Mouse (Mus musculus): ENCODE data around the gene Poldip3. TPM values are rescaled to one million over a fixed set of nuclear protein-coding genes. Genes with fewer than 3 reads are reported as not detected.

Poldip3 gene
- polyA plus RNA-seq, 1 experiment from 2014 or later = 74.2 TPM

DNA sequence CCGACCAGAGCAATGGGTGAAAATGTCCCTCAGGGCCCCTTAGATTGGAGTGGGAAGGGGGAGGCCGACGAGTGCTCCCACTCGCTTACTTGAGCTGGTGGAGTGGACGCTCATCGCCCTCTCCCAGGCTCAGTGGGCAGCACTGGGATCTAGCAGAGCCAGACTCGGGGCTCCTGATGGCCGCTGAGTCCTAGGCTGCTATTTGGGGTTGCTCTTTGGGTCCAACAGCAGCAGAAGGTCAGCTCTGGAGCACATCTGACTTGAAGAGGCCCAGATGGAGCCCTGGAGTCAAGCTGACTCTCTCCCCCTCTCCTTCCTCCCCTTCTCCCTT lies 48.9 kb downstream of the Poldip3 start:
- H3K27me3 ChIP-seq (replicated peaks) = peaks cover 12% of the 10 kb centered on the region; the same call in 1 of the 2 replicates
- H3K4me2 ChIP-seq = peak overlapping the region; percentile 78
- H3K9me3 ChIP-seq = no peaks in the 10 kb centered on the region
- H3K4me1 ChIP-seq = peaks cover 33% of the 10 kb centered on the region
- peak overlapping the region; percentile 60 for H3K4me3 ChIP-seq
- peak overlapping the region; percentile 88 for H3K9ac ChIP-seq
- WGBS = 0% methylated on average over 8 of the region's 8 CpGs
- peak overlapping the region; percentile 71 for H3K27ac ChIP-seq (replicated peaks)
- no peaks in the 10 kb centered on the region for H3K36me3 ChIP-seq
- no peak for ATAC-seq (ENCODE audit: extremely low read depth, insufficient number of reproducible peaks, low FRiP score, low TSS enrichment)

DNA sequence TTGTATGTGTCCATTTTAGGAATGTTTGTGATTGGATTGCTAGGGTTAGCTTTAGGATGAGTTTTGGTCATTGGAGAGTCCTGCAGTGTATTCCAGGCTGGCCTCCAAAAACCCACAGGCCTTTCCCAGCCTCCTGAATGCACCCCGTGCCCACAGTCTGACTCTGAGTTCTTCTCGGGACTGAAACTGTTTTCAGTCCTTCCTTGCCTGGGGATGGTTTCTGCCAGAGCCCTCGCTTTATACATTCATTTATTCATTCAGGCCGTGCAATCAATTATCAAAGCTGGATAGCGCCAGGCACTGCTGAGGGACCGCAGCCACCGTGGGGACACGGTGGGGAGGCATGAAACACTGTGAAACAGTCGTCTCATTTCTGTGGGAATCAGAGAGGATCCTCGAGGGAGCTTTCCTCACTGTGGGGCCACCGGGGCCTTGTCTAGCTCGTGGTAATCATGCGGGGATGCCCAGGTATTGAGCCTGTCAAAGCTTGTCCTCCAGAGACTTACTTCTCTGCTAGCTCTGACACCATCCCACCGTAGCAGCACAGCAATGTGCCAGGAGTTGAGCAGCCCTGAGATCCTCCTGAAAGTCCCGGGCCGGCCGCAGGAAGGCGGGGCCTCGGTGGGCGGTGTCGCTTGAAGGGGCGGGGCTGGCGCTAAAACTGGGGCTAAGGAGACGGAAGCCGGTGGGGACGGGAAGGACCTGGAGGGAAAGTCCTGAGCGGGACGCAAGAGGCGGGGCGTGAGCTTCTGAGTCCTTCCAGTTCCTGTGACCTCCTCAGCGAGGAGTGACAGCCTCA lies 49.5 kb downstream of the Poldip3 start:
- Histone ChIP-seq H3K27ac (replicated peaks) (peak overlapping the region; percentile 71), H3K27me3 (replicated peaks) (peaks cover 12% of the 10 kb centered on the region; the same call in 1 of the 2 replicates), H3K9me3 (no peaks in the 10 kb centered on the region), H3K36me3 (no peaks in the 10 kb centered on the region), H3K4me3 (peak overlapping the region; percentile 60), H3K4me2 (peak overlapping the region; percentile 78), H3K9ac (peak overlapping the region; percentile 88), H3K4me1 (peaks cover 33% of the 10 kb centered on the region)
- ATAC-seq (ENCODE audit: extremely low read depth, insufficient number of reproducible peaks, low FRiP score, low TSS enrichment) = peak; percentile 78
- WGBS = 4% methylated on average over 31 of the region's 31 CpGs

DNA sequence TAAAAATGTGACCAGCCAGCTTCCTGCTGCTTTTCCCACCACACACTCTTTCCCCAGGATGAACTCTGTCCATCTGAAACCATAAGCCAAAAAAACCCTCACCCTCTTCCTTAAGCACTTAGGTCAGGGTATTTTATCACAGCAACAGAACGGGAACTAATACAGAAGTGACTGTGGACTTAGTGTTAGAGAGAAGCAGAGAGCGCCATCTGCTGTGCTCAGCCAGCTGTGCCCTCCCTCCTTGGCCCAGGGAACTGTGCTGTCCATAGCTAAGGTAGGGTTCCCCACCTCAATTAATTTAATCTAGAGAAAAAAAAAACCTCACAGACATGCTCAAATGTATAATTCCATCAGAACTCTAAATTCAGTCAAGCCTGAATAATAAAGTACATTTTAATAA lies 53.2 kb downstream of the Poldip3 start:
- Histone ChIP-seq H3K4me2 (no peak overlapping the region), H3K4me1 (peaks cover 24% of the 10 kb centered on the region), H3K36me3 (no peaks in the 10 kb centered on the region), H3K9me3 (no peaks in the 10 kb centered on the region), H3K9ac (no peak overlapping the region), H3K27ac (replicated peaks) (no peak overlapping the region), H3K4me3 (no peak overlapping the region), H3K27me3 (replicated peaks) (peaks cover 12% of the 10 kb centered on the region; the same call in 1 of the 2 replicates)
- WGBS = 22% methylated on average over 2 of the region's 2 CpGs
- ATAC-seq (ENCODE audit: extremely low read depth, insufficient number of reproducible peaks, low FRiP score, low TSS enrichment) = no peak

DNA sequence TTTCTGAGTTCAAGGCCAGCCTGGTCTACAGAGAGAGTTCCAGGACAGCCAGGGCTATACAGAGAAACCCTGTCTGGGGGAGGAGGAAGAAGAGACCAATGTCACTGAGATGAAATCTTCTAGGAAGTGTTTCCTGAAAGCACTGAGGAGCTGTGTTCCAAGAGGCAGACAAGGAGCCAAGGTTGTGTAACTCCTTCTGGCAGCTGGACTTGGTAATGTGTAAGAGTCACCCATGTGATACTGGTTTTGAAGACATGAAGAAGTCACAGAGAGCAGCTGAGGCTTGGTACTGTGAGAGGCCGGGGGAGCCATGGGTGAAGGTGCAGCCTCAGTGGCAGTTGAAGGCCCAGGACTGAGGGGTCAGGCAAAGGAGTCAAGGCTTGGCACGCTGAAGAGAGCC lies 55.5 kb downstream of the Poldip3 start:
- H3K9ac ChIP-seq = no peak overlapping the region

DNA sequence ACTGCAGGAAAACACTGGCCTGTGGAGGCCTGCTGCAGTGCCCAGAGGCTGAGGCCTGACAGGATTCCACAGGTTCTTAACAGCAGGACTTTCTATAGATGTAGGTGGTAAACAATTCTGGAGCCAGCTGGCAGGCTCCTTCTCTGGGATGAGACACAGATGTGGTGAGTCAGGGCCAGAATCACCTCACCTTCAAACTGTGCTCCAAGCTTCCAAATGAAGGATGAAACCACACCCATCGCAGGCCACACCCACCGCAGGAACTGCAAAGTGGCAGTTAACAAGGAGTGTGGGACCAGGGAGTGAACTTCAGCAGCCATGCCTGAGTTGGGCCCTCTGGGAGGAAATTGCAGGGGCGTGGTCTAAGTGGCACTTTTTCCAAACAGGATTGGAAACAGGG lies 58.3 kb downstream of the Poldip3 start:
- no peak for ATAC-seq (ENCODE audit: extremely low read depth, insufficient number of reproducible peaks, low FRiP score, low TSS enrichment)
- H3K4me3 ChIP-seq = no peak overlapping the region
- 37% methylated on average over 3 of the region's 3 CpGs for WGBS
- H3K27me3 ChIP-seq (replicated peaks) = peaks cover 38% of the 10 kb centered on the region
- no peak overlapping the region for H3K27ac ChIP-seq (replicated peaks)
- H3K9me3 ChIP-seq = no peaks in the 10 kb centered on the region
- H3K4me2 ChIP-seq = no peak overlapping the region
- no peak overlapping the region for H3K9ac ChIP-seq
- H3K4me1 ChIP-seq = peaks cover 20% of the 10 kb centered on the region
- H3K36me3 ChIP-seq = no peaks in the 10 kb centered on the region

More for the DNA sequence above, 55.5 kb downstream of the Poldip3 start:
- Histone ChIP-seq H3K27me3 (replicated peaks) (peaks cover 27% of the 10 kb centered on the region), H3K27ac (replicated peaks) (no peak overlapping the region), H3K36me3 (no peaks in the 10 kb centered on the region), H3K4me1 (peaks cover 20% of the 10 kb centered on the region), H3K4me2 (no peak overlapping the region), H3K4me3 (no peak overlapping the region), H3K9me3 (no peaks in the 10 kb centered on the region)
- no peak for ATAC-seq (ENCODE audit: extremely low read depth, insufficient number of reproducible peaks, low FRiP score, low TSS enrichment)
- 67% methylated on average over 2 of the region's 2 CpGs for WGBS

DNA sequence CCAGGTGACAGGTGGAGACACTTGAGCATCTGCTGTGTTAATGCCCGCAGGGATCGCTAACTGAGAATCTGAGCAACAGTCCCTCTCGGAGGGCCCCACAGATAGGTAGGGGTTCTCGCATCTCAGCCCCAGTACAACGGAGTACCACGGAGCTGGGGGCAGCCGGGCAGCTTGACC lies 59.9 kb downstream of the Poldip3 start, which contains the start of gene Serhl:
TSS of gene Serhl (plus strand) at position 78 of the 177 bp plus-strand sequence.
- Histone ChIP-seq H3K4me2 (peak within 1 kb of the TSS; percentile 37), H3K4me3 (no peak within 1 kb of the TSS; the same call in 1 of the 2 replicates), H3K27ac (replicated peaks) (no peak within 1 kb of the TSS), H3K36me3 (no peaks in the 10 kb centered on the region), H3K27me3 (replicated peaks) (peaks cover 38% of the 10 kb centered on the region), H3K9ac (0 out of 2 replicates have a peak within 1 kb of the TSS, but pooled peaks have one; percentile 47), H3K9me3 (no peaks in the 10 kb centered on the region), H3K4me1 (peaks cover 23% of the 10 kb centered on the region)
- 17% methylated on average over 7 of the region's 7 CpGs for WGBS
- no peak for ATAC-seq (ENCODE audit: extremely low read depth, insufficient number of reproducible peaks, low FRiP score, low TSS enrichment)

DNA sequence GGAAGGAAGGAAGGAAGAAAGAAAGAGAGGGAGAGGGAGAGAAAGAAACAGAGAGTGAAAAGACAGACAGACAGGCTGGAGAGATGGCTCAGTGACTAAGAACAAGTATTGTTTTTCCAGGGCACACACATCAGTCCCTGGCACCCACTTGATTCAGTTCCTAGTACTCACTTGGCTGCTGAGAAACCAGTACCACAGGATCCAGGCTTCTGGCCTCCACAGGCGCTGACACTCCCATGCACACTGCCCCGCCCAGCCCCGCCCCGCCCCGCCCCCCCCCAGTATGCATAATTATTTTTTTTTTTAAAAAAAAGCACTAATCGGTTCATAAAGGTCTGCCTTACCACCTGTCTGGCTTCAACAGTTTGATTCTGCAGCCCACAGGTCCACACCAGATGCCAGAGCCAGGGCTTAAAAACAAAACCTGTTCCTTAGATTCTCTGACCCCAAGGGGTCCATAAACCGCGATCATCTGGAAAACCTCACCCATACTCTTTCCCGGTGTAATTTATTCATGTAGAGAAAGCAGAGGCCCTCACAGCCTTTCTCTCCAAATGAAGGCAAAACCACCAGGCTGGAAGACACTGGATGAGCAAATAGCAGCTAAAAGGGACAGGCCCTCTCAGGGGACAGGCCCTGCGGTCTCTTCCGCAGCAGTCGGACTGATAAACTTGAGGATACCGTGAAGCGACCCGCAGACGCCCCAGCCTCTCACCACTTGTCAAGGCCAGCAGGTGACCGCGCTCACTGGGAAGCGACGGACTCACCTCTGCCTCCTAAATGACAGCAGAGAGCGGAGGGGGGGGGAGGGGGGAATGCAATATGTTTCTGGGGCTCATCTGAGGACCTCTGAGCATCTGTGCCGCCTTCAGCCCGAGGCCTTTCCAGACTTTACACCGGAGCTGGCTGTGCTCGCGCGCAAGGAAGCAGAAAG lies 60.4 kb downstream of the Poldip3 start:
- H3K27me3 ChIP-seq (replicated peaks) = peaks cover 38% of the 10 kb centered on the region
- H3K4me1 ChIP-seq = peaks cover 23% of the 10 kb centered on the region
- H3K27ac ChIP-seq (replicated peaks) = no peak overlapping the region
- no peaks in the 10 kb centered on the region for H3K9me3 ChIP-seq
- no peak overlapping the region; the same call in 1 of the 2 replicates for H3K4me3 ChIP-seq
- H3K9ac ChIP-seq = 0 out of 2 replicates have a peak overlapping the region, but pooled peaks have one; percentile 47
- ATAC-seq (ENCODE audit: extremely low read depth, insufficient number of reproducible peaks, low FRiP score, low TSS enrichment) = no peak
- peak overlapping the region; percentile 37 for H3K4me2 ChIP-seq
- H3K36me3 ChIP-seq = no peaks in the 10 kb centered on the region
- 7% methylated on average over 27 of the region's 27 CpGs for WGBS

DNA sequence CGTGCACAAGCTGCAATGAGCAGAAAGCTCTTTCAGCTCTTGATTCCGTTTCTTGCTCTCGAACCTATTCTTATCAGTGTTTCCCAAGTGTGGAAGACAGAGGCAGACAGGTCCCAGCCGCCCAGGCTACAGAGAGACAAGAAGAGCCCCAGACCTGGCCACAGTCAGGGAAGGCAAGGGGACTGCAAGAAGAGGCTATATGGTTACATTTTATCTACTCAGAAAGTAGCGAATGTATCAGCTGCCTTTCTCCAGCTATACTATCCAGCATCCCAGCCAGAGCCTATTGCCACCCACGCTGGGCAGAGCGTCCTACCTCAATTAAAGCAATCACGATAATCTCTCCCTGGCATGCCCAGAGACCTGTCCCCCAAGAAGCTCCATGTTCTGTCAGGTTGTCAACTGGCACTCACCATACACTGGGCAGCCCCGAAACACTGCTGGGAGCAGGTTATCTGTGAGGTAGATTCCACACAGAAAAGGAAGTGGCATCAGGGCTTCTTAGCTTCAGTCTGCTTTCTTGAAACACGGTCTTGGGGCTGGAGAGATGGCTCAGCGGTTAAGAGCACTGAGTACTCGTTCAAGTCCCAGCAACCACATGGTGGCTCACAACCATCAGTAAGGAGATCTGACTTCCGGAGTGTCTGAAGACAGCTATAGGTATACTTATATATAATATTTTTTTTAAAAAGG lies 62.4 kb downstream of the Poldip3 start:
- WGBS = 45% methylated on average over 13 of the region's 13 CpGs
- peaks cover 23% of the 10 kb centered on the region for H3K4me1 ChIP-seq

DNA sequence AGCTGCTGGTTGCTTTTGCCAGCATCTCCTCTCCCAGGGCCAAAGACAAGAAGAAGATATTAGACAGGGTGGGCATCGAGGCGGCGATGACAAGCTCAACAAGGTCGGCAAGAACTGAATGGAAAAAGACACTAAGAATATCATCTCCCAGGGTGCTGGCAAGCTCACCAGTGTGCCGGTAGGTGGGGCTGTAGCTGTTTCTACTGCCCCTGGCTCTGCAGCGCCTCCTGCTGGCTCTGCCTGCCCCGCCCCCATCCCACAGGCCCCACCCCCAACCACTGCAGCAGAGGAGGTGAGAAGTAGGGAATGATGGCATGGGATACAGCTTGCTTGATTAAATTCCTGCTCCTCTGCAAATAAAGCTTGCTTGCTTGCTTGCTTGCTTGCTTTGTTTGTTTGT lies 63.3 kb downstream of the Poldip3 start:
- 25% methylated on average over 7 of the region's 7 CpGs for WGBS
- Histone ChIP-seq H3K4me1 (peaks cover 23% of the 10 kb centered on the region), H3K27ac (replicated peaks) (no peak overlapping the region), H3K4me3 (no peak overlapping the region), H3K9ac (no peak overlapping the region), H3K4me2 (no peak overlapping the region), H3K36me3 (no peaks in the 10 kb centered on the region), H3K27me3 (replicated peaks) (peaks cover 43% of the 10 kb centered on the region), H3K9me3 (no peaks in the 10 kb centered on the region)
- no peak for ATAC-seq (ENCODE audit: extremely low read depth, insufficient number of reproducible peaks, low FRiP score, low TSS enrichment)

More for the DNA sequence above, 62.4 kb downstream of the Poldip3 start:
- Histone ChIP-seq H3K27me3 (replicated peaks) (peaks cover 39% of the 10 kb centered on the region), H3K4me3 (no peak overlapping the region), H3K36me3 (no peaks in the 10 kb centered on the region), H3K27ac (replicated peaks) (no peak overlapping the region), H3K9me3 (no peaks in the 10 kb centered on the region), H3K9ac (no peak overlapping the region), H3K4me2 (no peak overlapping the region)
- ATAC-seq (ENCODE audit: extremely low read depth, insufficient number of reproducible peaks, low FRiP score, low TSS enrichment) = no peak

DNA sequence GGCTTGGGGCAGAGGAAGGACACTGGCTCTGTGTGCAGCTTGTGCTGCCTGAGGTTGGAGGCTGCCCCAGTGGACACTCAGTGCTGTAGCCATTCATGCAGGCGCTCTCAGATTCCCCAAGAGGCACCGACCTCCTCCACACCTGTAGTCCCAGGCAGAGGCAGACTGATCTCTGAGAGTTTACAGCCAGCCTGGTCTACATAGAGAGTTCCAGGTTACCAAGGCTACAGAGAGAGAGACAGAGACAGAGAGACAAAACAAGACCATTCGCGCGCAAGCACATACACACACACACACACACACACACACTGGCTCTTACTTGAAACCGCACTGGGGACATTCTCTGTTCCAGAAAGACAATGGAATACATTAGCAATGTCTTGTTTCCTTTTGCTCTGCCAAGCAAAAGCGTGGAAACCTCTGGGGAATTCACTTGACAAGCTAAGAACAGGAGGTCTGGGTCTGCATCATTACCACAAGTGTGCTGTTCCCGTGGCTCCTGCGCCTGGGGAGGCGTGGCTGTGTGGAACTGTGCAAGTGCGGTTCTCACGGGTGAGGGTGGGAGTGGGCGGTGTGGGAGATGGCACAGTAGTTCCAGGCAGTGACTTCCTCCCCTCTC lies 65.1 kb downstream of the Poldip3 start:
- WGBS = 64% methylated on average over 13 of the region's 13 CpGs
- Histone ChIP-seq H3K9me3 (no peaks in the 10 kb centered on the region), H3K4me1 (peaks cover 20% of the 10 kb centered on the region), H3K27me3 (replicated peaks) (peaks cover 27% of the 10 kb centered on the region), H3K27ac (replicated peaks) (no peak overlapping the region), H3K4me3 (no peak overlapping the region), H3K9ac (no peak overlapping the region), H3K4me2 (no peak overlapping the region), H3K36me3 (no peaks in the 10 kb centered on the region)
- no peak for ATAC-seq (ENCODE audit: extremely low read depth, insufficient number of reproducible peaks, low FRiP score, low TSS enrichment)

DNA sequence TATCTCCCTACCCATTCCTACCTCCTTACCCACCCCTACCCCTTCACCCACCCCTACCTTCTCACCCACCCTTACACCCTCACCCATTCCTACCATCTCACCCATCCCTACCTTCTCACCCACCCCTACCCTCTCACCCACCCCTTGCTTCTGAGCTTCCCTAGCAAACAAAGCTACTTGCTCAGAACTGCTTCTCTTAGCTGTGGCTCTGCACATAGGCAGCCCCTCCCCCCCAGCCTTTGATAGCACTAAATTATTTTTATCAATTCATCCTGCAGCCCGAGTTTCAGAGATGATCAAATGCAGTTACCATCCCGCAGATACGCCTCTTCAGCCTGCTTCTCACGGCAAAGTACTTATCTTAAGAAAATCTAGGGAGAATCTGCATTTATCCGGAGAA lies 65.7 kb downstream of the Poldip3 start:
- 65% methylated on average over 5 of the region's 5 CpGs for WGBS
- no peak overlapping the region for H3K4me2 ChIP-seq
- no peaks in the 10 kb centered on the region for H3K36me3 ChIP-seq
- H3K27ac ChIP-seq (replicated peaks) = no peak overlapping the region
- peaks cover 21% of the 10 kb centered on the region for H3K27me3 ChIP-seq (replicated peaks)
- no peaks in the 10 kb centered on the region for H3K9me3 ChIP-seq
- ATAC-seq (ENCODE audit: extremely low read depth, insufficient number of reproducible peaks, low FRiP score, low TSS enrichment) = no peak
- H3K4me3 ChIP-seq = no peak overlapping the region
- H3K9ac ChIP-seq = no peak overlapping the region
- peaks cover 18% of the 10 kb centered on the region for H3K4me1 ChIP-seq
